Mouse (Mus musculus) layer of hippocampus, adult 2 months (tissue): ENCODE data around the gene Mgst2. TPM values are rescaled to one million over a fixed set of nuclear protein-coding genes. Genes with fewer than 3 reads are reported as not detected.

ENCODE experiments used
- DNase-seq, 2 experiments: peaks; one replicate each; pipeline ENCODE4 v3.0.0; 2022; ENCODE audit warnings: low spot score in 2 of 2
- H3K27ac ChIP-seq: fragments of 200-600 bp; 2 replicates; pipeline ENCODE4 v1.8.1; 2022
- H3K4me3 ChIP-seq: fragments of 200-600 bp; 2 replicates; pipeline ENCODE4 v1.8.1; 2022; ENCODE audit warnings: mild to moderate bottlenecking
- CTCF ChIP-seq: fragments of 200-600 bp; conservative IDR thresholded peaks from 2 replicates; pipeline ENCODE4 v1.8.1; 2022; ENCODE audit warnings: antibody characterized with exemption, mild to moderate bottlenecking, moderate library complexity
- long read RNA-seq, 2 experiments: library from polyadenylated mRNA; stranded (forward); transcript quantifications; one replicate each; pipeline ENCODE4 v2.0.0; 2021; ENCODE audit warnings: borderline mapping rate in 2 of 2
- total RNA-seq, 2 experiments: library from RNA; stranded (reverse); gene quantifications; 2 replicates each; pipeline ENCODE4 v1.2.3; 2021

The Mgst2 gene
- not detected for total RNA-seq
- long read RNA-seq, experiment 1: 0 reads
- long read RNA-seq, experiment 2: 0 reads

GRCm38 (mm10) chr3:51660060-51660459 lies at the start of gene Mgst2:
Gene Mgst2 (plus strand): TSS chr3:51660360.
- Histone ChIP-seq H3K27ac (no peak within 1 kb of the TSS), H3K4me3 (no peak within 1 kb of the TSS)
- DNase-seq: no peak
- TF ChIP-seq CTCF: no peak

GRCm38 (mm10) chr3:51611972-51612371 lies 48.2 kb upstream of the Mgst2 start:
- TF ChIP-seq CTCF: peak; percentile 57
- H3K4me3 ChIP-seq: no peak overlapping the region
- H3K27ac ChIP-seq: no peak overlapping the region
- no peak for DNase-seq

GRCm38 (mm10) chr3:51612398-51613356 lies 47.5 kb upstream of the Mgst2 start:
- TF ChIP-seq CTCF: no peak
- DNase-seq: no peak
- no peak overlapping the region for H3K4me3 ChIP-seq
- H3K27ac ChIP-seq: no peak overlapping the region

DNA sequence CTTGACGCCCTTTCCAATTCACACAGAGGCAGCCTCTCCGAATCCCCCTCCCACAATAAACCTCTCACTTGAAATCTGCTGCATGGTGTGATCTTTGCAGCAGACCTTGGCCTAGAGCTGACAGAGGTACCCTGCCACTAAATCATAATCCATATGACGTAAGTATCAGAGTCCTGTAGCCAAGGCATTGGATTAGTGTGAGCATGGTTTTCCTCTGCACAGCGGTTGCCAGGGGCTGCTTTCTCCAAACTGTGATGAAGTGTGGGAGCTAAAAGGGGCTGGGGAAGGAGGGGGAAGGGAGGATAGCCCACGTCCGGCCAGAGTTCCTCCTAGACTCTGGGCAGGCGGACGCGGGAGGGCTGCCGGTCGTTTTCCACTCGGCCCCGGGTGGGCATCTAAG lies 45.9 kb upstream of the Mgst2 start:
- no peak overlapping the region for H3K4me3 ChIP-seq
- no peak for TF ChIP-seq CTCF
- H3K27ac ChIP-seq: no peak overlapping the region
- DNase-seq: no peak

DNA sequence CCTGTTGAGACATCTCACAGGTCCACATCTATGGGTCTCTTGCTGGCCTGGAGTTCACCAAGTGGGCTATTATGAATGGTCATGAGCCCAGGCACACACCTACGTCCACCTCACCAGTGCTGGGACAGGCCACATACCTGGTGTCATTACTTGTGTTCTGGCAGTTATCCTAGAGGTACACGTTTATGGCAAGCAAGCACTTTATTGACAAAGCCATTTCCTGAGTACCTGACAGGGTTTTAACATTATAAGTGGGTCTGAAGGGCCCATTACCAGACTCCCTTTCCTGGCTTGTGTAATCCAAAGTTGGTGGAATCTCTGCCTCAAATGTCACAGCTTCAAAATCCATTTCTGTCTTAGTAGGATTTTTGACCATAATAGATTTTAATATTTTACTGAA lies 36.2 kb upstream of the Mgst2 start:
- DNase-seq: no peak
- no peak overlapping the region for H3K27ac ChIP-seq
- H3K4me3 ChIP-seq: no peak overlapping the region
- no peak for TF ChIP-seq CTCF

DNA sequence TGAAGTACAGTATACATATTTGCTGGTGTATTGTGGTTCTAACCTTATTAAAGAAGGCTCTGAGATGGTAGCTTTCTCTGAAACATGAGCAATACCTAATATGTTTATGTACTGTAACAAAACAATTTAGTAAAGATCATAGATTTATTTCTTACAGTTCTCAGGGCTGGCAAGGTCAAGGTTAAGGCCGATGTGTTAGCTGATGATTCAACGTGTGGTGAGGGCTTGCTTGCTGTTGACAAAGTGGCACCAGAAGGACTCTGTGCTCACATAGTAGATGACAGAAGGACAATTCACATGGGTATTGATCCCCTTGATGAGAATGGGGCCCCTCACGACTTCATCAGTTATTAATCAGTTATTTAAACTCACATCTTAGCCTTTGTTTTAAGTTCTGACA lies 32.4 kb upstream of the Mgst2 start:
- no peak for DNase-seq
- Histone ChIP-seq H3K4me3 (no peak overlapping the region), H3K27ac (no peak overlapping the region)
- no peak for TF ChIP-seq CTCF

GRCm38 (mm10) chr3:51628977-51629376 lies 31.2 kb upstream of the Mgst2 start:
- TF ChIP-seq CTCF: no peak
- no peak for DNase-seq
- Histone ChIP-seq H3K27ac (no peak overlapping the region), H3K4me3 (no peak overlapping the region)

GRCm38 (mm10) chr3:51630746-51631145 lies 29.4 kb upstream of the Mgst2 start:
- DNase-seq: no peak
- TF ChIP-seq CTCF: no peak
- H3K27ac ChIP-seq: no peak overlapping the region
- no peak overlapping the region for H3K4me3 ChIP-seq

GRCm38 (mm10) chr3:51631971-51632370 lies 28.2 kb upstream of the Mgst2 start:
- TF ChIP-seq CTCF: no peak
- DNase-seq: no peak
- H3K4me3 ChIP-seq: no peak overlapping the region
- no peak overlapping the region for H3K27ac ChIP-seq

DNA sequence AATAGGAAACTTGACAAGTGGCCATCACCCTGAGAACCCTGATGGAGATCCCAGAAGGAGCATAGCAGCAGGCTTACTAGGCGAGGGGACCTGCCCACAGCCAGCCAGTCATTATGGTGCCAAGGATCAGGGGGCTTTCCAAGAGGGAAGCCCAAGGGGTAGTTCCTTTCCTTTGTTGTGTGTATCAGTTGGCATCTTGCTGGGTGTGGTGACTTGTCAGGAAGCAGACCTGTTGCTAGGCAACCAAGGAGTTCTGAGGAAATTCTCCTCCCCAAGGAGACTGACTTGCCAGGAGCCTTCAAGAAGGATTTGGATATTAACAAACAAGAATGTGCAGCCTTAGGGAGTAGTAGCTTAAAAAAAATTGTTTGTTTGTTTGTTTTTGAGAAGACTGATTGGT lies 25.7 kb upstream of the Mgst2 start:
- no peak overlapping the region for H3K27ac ChIP-seq
- no peak for TF ChIP-seq CTCF
- no peak for DNase-seq
- H3K4me3 ChIP-seq: no peak overlapping the region

DNA sequence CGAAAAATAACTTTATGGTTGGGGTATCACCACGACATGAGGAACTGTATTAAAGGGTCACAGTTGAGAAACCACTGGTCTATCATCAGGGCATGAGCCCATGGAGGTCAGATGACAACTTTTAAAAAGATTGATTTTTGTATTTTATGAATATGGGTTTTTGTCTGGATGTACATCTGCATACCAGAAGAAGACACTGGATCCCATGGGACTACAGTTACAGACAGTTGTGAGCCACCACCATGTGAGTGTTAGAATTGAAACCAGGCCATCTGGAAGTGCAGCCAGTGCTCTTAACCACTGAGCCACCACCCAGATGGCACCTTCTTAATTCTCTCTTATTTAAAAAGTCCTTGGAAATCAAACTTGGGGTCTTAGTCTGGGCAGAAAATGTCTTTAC lies 24.2 kb upstream of the Mgst2 start:
- no peak overlapping the region for H3K4me3 ChIP-seq
- H3K27ac ChIP-seq: no peak overlapping the region
- TF ChIP-seq CTCF: no peak
- no peak for DNase-seq

DNA sequence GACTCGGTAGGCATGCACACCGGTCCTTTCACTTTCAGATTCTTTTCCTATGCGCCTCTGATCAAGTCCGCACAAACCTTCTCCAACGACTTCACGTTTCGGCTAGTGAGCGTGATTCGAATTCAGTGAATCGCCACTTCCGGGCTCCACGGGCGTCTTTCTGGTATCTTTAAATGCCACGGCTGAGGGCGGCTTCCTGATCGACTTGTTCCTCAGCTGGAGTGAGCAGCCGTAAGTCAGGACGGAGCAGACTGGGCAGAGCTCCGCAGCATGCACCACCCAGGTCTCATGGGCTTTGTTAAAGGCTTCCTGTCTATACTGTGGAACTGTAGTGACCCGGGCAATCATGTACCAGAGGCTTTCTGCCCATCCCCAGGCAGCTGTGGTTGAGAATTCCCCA lies 23.5 kb upstream of the Mgst2 start:
- Histone ChIP-seq H3K27ac (no peak overlapping the region; the same call in 1 of the 2 replicates), H3K4me3 (no peak overlapping the region)
- no peak for DNase-seq
- no peak for TF ChIP-seq CTCF

- no peak for DNase-seq
- Histone ChIP-seq H3K27ac (no peak overlapping the region), H3K4me3 (no peak overlapping the region)
- TF ChIP-seq CTCF: no peak
These were observed 22.8 kb upstream of the Mgst2 start for GRCm38 (mm10) chr3:51637326-51637725.

GRCm38 (mm10) chr3:51638260-51638659 lies 21.9 kb upstream of the Mgst2 start:
- Histone ChIP-seq H3K4me3 (no peak overlapping the region), H3K27ac (no peak overlapping the region)
- no peak for DNase-seq
- no peak for TF ChIP-seq CTCF
